Mouse (Mus musculus): ENCODE data around the gene Bok. TPM values are rescaled to one million over a fixed set of nuclear protein-coding genes. Genes with fewer than 3 reads are reported as not detected.
"Not testable (repeated sequence)": the region's sequence is repeated elsewhere in the genome, so short reads cannot be mapped to it uniquely, and the experiment has no call there.

The Bok gene
- 43.3 and 48.2 TPM in 2 replicates for polyA plus RNA-seq (2015; fragmentation: Nextera tagmentation; extraction: Ambion mirVana)

DNA sequence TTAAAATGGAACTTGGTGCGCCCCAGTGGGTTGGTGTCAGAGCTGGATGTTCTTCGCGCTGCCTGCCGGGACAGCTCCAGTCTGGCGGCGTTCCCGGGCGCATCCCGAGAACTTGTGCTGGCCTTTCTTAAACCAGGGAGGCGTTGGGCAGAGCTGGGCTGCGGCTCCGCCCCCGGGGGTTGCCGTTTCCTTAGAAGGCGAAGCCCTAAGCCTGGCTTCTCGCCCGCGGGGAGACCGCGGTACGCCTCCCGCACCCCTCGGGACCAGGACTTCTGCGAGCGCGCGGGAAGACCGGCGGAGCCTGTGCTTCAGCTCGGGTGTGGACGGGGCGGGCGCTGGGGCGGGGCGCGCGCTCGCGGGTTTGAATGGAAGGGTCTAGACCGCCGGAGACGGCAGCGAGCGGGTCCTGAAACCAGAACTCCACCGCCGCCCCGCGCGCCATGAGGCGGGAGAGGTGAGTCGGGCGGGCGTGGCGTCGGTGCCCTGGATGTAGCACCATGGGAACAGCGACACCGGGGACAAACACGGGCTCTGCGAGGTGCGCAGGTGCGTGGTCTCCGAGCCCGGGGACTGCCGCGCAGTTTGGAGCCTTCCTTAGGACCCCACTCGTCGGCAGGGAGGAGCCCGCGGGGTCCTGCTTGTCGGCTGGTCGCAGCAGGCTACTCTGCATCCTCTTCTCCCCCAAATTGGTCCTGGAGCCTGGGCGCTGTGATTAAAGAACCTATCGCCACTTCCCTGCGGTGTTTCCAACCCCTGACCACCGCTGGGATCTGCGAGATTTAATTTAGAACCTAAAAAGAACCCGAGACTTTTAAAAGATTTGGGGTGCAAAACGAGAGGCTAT lies at the start of gene Bok:
Gene Bok (plus strand): TSS at position 260 of the 844 bp plus-strand sequence.
- H3K4me3 ChIP-seq = peak within 1 kb of the TSS; percentile 61
- H3K36me3 ChIP-seq = no peaks in the 10 kb centered on the region
- peak within 1 kb of the TSS; percentile 55 for H3K27ac ChIP-seq
- peaks cover 14% of the 10 kb centered on the region for H3K4me1 ChIP-seq
- ATAC-seq (ENCODE audit: insufficient number of reproducible peaks, insufficient read depth, low FRiP score, low TSS enrichment, low read depth) = peak; percentile 33; the same call in 1 of the 2 replicates
- peaks cover 3% of the 10 kb centered on the region; the same call in 1 of the 2 replicates for H3K27me3 ChIP-seq
- WGBS = under 1% methylated on average over 63 of the region's 78 CpGs
- peak within 1 kb of the TSS; percentile 79 for H3K9ac ChIP-seq
- H3K4me2 ChIP-seq = peak within 1 kb of the TSS; percentile 96
- no peaks in the 10 kb centered on the region; the same call in 1 of the 2 replicates for H3K9me3 ChIP-seq

DNA sequence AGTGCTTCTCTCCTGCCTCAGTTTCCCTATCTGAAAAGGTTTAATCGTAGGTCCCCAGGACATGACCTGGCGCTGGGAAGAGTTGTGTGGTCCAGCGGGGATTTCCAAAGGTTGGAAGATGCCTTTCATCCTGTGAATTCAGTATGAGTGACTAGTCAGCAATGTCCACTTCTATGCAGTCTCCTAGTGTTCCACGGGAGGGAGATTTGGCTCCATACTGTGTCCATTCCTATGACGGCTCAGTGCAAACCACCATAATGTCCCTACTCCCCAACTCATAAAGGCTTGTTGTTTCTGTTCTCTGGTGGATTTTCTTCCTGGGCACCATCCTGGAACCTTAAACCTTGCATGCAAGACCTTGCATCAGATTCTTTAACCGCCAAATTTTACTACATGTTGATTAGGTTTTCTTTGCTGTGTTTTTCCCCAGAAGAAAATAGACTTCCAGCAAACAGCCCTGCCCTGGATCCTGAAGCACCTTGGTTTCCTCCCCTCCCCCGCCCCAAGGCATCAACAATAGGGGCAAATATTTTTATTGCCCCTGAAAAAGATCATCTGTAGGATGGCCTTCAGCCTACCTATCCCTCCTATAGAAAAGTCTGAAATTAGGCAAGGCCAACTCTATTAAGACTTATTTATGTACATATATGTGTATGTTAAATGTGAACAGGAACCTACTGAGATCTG lies 49.1 kb upstream of the Bok start:
- H3K9ac ChIP-seq = peak overlapping the region; percentile 68
- no peaks in the 10 kb centered on the region for H3K27me3 ChIP-seq
- H3K4me2 ChIP-seq = peak overlapping the region; percentile 88
- WGBS = 31% methylated on average over 7 of the region's 7 CpGs
- no peak for ATAC-seq (ENCODE audit: insufficient number of reproducible peaks, insufficient read depth, low FRiP score, low TSS enrichment, low read depth)
- H3K36me3 ChIP-seq = peaks cover 8% of the 10 kb centered on the region; the same call in 1 of the 2 replicates
- peak overlapping the region; percentile 82 for H3K27ac ChIP-seq
- no peaks in the 10 kb centered on the region for H3K9me3 ChIP-seq
- peaks cover 17% of the 10 kb centered on the region for H3K4me1 ChIP-seq
- H3K4me3 ChIP-seq = peak overlapping the region; percentile 94

DNA sequence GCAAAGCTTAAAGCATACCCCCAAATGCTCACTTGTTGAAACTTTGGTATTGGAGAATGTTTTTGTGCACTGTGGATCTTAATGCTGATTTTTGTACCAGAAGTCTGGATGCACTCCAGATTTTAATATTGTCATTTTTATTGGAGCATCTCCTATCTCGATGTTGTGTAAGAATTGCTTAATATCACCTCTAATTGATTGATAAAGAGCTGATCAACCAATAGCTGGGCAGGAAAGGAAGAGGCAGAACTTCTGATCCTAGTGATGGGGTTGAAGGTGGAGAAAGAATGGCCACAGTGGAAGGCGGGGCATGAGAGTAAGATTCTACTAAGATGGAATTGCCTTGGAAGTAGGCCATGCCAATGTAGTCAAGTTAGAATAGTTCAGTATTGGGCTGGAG lies 43.5 kb upstream of the Bok start:
- no peak overlapping the region for H3K4me2 ChIP-seq
- no peaks in the 10 kb centered on the region for H3K9me3 ChIP-seq
- ATAC-seq (ENCODE audit: insufficient number of reproducible peaks, insufficient read depth, low FRiP score, low TSS enrichment, low read depth) = no peak
- H3K4me3 ChIP-seq = no peak overlapping the region
- no peaks in the 10 kb centered on the region for H3K36me3 ChIP-seq
- no peaks in the 10 kb centered on the region for H3K27me3 ChIP-seq
- no peak overlapping the region for H3K9ac ChIP-seq
- no peaks in the 10 kb centered on the region for H3K4me1 ChIP-seq
- 92% methylated on average over 2 of the region's 2 CpGs for WGBS
- H3K27ac ChIP-seq = no peak overlapping the region

DNA sequence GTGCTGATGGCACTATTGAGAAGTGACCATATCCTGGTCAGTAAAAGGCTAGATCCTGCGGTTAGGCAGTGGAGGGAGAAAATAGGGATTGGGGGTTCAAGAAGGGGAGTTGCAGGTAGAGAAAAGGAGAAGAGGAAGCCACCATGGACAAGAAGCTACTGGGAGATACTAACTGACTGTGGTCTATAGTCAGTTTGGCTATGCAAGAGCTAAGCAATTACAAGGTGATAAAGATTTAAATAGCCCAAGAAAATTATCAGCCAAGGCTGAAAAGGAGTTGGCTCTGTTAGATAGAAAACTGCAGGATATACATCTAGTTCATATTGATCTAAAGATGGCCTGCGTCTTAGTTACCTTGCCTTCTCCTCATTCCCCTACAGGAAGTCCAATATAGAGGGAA lies 42.8 kb upstream of the Bok start:
- no peaks in the 10 kb centered on the region for H3K36me3 ChIP-seq
- no peak overlapping the region for H3K27ac ChIP-seq
- H3K9me3 ChIP-seq = no peaks in the 10 kb centered on the region
- no peak overlapping the region for H3K4me3 ChIP-seq
- ATAC-seq (ENCODE audit: insufficient number of reproducible peaks, insufficient read depth, low FRiP score, low TSS enrichment, low read depth) = no peak
- no peak overlapping the region for H3K4me2 ChIP-seq
- H3K27me3 ChIP-seq = no peaks in the 10 kb centered on the region
- 84% methylated on average over 2 of the region's 2 CpGs for WGBS
- no peaks in the 10 kb centered on the region for H3K4me1 ChIP-seq
- H3K9ac ChIP-seq = no peak overlapping the region

DNA sequence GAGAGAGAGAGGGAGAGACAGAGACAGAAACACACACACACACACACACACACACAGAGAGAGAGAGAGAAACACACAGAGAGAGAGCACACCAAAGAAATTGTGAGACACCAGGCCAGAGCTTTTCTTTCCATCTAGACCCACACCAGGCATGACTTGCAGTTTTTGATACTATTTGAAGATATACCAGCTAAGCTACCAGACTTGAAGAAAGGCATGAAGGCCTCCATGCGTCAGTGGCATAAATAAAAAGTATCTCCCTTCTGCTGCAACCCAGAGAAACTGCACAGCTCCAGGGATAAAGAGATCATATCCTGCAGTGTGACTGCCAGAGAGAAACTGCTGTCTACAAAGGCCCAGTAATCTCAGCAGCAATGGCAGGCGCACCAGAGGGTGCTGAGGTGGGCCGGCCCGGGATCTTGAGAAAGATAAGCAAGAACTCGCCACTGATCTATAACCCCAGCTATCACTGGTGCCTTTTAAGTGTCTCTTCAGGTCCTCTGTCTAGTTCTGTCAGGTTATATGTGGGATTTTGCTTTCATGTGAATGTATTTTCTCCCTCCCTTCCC lies 35.8 kb upstream of the Bok start:
- Histone ChIP-seq H3K36me3 (no peaks in the 10 kb centered on the region), H3K27ac (no peak overlapping the region), H3K9me3 (peaks cover 3% of the 10 kb centered on the region; the same call in 1 of the 2 replicates), H3K27me3 (no peaks in the 10 kb centered on the region), H3K9ac (no peak overlapping the region), H3K4me2 (no peak overlapping the region), H3K4me3 (no peak overlapping the region), H3K4me1 (0 out of 2 replicates have a peak, but pooled peaks cover 3% of the 10 kb centered on the region)
- ATAC-seq (ENCODE audit: insufficient number of reproducible peaks, insufficient read depth, low FRiP score, low TSS enrichment, low read depth) = no peak
- WGBS = 78% methylated on average over 5 of the region's 5 CpGs

DNA sequence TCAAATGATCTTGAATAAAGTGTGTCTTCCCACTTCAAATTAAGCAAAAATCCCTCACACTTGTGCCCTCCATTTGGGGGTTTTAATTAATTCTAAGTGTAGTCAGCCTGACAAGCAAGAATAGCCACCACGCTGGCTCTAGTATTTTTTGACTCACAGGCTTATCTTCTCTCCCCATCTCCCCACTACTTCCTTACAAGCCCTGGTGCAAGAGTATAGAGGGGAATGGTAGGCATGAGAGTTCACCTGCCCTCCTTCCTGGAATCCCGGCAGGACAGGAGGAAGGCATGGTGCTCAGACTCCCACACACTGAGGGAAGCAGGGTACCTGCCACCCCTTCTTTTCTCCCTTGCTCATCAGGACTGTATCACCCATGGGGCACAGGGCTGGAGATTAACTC lies 31.2 kb upstream of the Bok start:
- H3K27ac ChIP-seq = no peak overlapping the region
- no peak overlapping the region for H3K4me2 ChIP-seq
- no peaks in the 10 kb centered on the region for H3K27me3 ChIP-seq
- H3K4me3 ChIP-seq = no peak overlapping the region
- H3K36me3 ChIP-seq = no peaks in the 10 kb centered on the region
- peaks cover 3% of the 10 kb centered on the region; the same call in 1 of the 2 replicates for H3K9me3 ChIP-seq
- peaks cover 14% of the 10 kb centered on the region; the same call in 1 of the 2 replicates for H3K4me1 ChIP-seq
- no peak overlapping the region for H3K9ac ChIP-seq
- ATAC-seq (ENCODE audit: insufficient number of reproducible peaks, insufficient read depth, low FRiP score, low TSS enrichment, low read depth) = no peak
- WGBS = 35% methylated on average over 2 of the region's 2 CpGs

DNA sequence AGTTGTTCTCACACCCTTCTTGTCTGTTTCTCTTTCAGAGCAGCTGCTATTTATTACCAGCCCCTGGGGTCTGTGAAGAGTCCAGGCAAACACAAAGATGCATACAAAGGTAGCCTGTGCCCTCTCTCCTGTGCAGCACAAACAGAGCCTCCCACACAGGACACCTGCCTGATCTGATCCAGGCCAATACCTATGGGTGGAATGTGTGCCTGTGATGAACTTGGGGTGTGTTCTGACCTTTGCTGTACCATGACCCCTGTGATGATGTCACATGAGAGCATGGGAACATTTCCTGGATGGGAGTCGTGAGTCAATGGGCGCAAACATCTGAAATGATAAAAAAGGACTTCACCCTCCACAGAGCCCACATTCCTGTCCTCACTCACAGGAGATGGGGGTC lies 30.7 kb upstream of the Bok start:
- H3K4me2 ChIP-seq = no peak overlapping the region
- H3K36me3 ChIP-seq = no peaks in the 10 kb centered on the region
- no peaks in the 10 kb centered on the region for H3K27me3 ChIP-seq
- H3K4me3 ChIP-seq = no peak overlapping the region
- H3K9ac ChIP-seq = no peak overlapping the region
- H3K9me3 ChIP-seq = peaks cover 3% of the 10 kb centered on the region; the same call in 1 of the 2 replicates
- H3K4me1 ChIP-seq = peaks cover 19% of the 10 kb centered on the region; the same call in 1 of the 2 replicates
- 61% methylated on average over 2 of the region's 2 CpGs for WGBS
- ATAC-seq (ENCODE audit: insufficient number of reproducible peaks, insufficient read depth, low FRiP score, low TSS enrichment, low read depth) = no peak
- H3K27ac ChIP-seq = no peak overlapping the region

DNA sequence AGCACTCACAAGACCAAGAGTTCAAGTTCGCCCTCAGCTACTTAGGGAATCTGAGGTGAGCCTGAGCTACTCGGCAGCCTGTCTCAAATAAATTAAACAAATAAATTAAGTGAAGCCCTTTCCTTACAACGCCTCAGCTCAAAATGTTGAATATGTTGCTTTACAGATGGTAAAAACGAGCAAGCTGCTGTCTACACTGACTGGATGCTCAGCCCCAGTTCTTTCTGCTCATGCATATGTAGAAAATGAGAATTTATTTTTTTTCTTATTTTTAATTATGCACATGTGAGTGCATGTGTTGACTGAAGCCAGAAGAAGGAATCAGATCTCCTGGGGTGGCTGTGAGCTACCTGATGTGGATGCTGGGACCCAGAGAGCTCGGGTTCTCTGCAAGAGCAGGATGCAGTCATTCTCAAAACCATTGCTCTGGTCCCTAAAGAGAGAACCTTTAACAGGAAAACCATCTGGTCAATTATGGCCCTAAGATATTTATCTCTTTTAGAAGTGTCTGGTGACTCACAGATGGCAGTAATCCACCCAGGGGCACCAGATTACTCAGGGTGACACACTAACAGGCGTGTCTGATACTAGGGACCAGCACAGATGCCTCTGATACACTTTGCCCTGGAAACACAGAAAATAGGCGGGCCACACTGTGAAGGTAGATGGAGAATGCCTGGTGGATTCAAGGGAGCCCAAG lies 29.0 kb upstream of the Bok start:
- peaks cover 23% of the 10 kb centered on the region; the same call in 1 of the 2 replicates for H3K4me1 ChIP-seq
- no peak overlapping the region for H3K4me2 ChIP-seq
- 59% methylated on average over 7 of the region's 7 CpGs for WGBS
- H3K9ac ChIP-seq = no peak overlapping the region
- no peak overlapping the region for H3K27ac ChIP-seq
- H3K9me3 ChIP-seq = peaks cover 3% of the 10 kb centered on the region; the same call in 1 of the 2 replicates
- H3K36me3 ChIP-seq = no peaks in the 10 kb centered on the region
- ATAC-seq (ENCODE audit: insufficient number of reproducible peaks, insufficient read depth, low FRiP score, low TSS enrichment, low read depth) = no peak
- H3K27me3 ChIP-seq = no peaks in the 10 kb centered on the region
- no peak overlapping the region for H3K4me3 ChIP-seq

DNA sequence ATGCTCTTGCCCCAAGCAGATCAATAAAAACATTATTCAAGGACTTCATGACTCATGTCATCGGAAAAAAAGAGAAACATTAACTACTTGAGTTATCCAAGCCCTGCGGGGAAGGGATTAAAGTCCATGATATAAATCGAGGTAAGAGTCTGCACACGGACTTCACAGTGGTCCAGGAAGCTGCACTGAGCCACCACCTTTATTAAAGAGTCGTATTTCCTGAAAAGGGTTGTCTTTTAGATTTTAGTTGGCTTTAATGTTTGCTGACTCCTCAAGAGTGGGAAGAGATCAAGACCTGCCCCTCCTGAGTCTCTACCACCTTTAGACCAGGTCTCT lies 28.5 kb upstream of the Bok start:
- H3K9me3 ChIP-seq = 0 out of 2 replicates have a peak, but pooled peaks cover under 1% of the 10 kb centered on the region
- 72% methylated on average over 5 of the region's 5 CpGs for WGBS
- H3K4me1 ChIP-seq = peaks cover 23% of the 10 kb centered on the region; the same call in 1 of the 2 replicates
- no peak overlapping the region for H3K4me3 ChIP-seq
- H3K9ac ChIP-seq = no peak overlapping the region
- no peaks in the 10 kb centered on the region for H3K36me3 ChIP-seq
- H3K4me2 ChIP-seq = no peak overlapping the region
- no peak overlapping the region for H3K27ac ChIP-seq
- no peak for ATAC-seq (ENCODE audit: insufficient number of reproducible peaks, insufficient read depth, low FRiP score, low TSS enrichment, low read depth)
- no peaks in the 10 kb centered on the region for H3K27me3 ChIP-seq

DNA sequence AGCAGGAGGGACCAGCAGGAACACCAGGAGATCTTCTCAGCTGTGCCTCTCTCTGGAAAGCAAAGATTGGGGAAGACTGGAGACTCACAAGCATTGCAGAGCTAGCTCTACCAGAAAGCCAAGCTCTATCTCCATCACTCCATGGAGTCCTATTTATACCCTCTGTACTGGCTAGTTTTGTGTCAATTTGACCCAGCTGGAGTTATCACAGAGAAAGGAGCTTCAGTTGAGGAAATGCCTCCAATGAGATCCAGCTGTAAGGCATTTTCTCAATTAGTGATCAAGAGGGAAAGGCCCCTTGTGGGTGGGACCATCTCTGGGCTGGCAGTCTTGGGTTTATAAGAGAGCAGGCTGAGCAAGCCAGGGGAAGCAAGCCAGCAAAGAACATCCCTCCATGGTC lies 26.9 kb upstream of the Bok start, which contains the start of gene Stk25:
Gene Stk25 (minus strand): TSS at position 101 of the 400 bp plus-strand sequence.
- not testable (repeated sequence) for H3K9ac ChIP-seq; H3K4me2 ChIP-seq; H3K9me3 ChIP-seq; H3K36me3 ChIP-seq; H3K4me3 ChIP-seq; ATAC-seq (ENCODE audit: insufficient number of reproducible peaks, insufficient read depth, low FRiP score, low TSS enrichment, low read depth); H3K27me3 ChIP-seq
- H3K4me1 ChIP-seq = peaks cover 23% of the 10 kb centered on the region; the same call in 1 of the 2 replicates
- H3K27ac ChIP-seq = peak within 1 kb of the TSS; percentile 29
